Mouse (Mus musculus) midbrain, embryonic 15.5 days (tissue): ENCODE measurements at regions not wholly inside any gene's neighbourhood (a gene's known extent, or its start where the extent isn't known, plus 50 kb on each side); places are given as distances from the start of the nearest gene placed in this dataset.

Source experiments
- ATAC-seq: fragments of 200-750 bp; cut with Nextera tagmentation; replicated peaks from 2 replicates; pipeline ENCODE4 v1.8.0; 2017; ENCODE audit warnings: moderate TSS enrichment
- H3K27ac ChIP-seq: fragments of 300-500 bp; sonication (generic); 2 replicates; pipeline ENCODE4 v1.5.1; 2015; ENCODE audit warnings: mild to moderate bottlenecking, inconsistent platforms
- H3K27me3 ChIP-seq: fragments of 300-500 bp; sonication (generic); replicated peaks from 2 replicates; pipeline ENCODE4 v1.6.1; 2015; ENCODE audit warnings: inconsistent platforms
- H3K36me3 ChIP-seq: fragments of 300-500 bp; sonication (generic); replicated peaks from 2 replicates; pipeline ENCODE4 v1.6.1; 2015; ENCODE audit warnings: inconsistent platforms
- H3K4me1 ChIP-seq: fragments of 300-500 bp; sonication (generic); 2 replicates; pipeline ENCODE4 v1.6.1; 2015; ENCODE audit warnings: inconsistent platforms
- H3K4me2 ChIP-seq: fragments of 300-500 bp; sonication (generic); 2 replicates; pipeline ENCODE4 v1.6.1; 2015; ENCODE audit warnings: inconsistent platforms, mild to moderate bottlenecking, moderate library complexity
- H3K4me3 ChIP-seq: fragments of 300-500 bp; sonication (generic); 2 replicates; pipeline ENCODE4 v1.5.1; 2015; ENCODE audit warnings: mild to moderate bottlenecking, inconsistent platforms
- H3K9ac ChIP-seq: fragments of 300-500 bp; sonication (generic); 2 replicates; pipeline ENCODE4 v1.6.1; 2015; ENCODE audit warnings: mild to moderate bottlenecking, inconsistent platforms
- H3K9me3 ChIP-seq: fragments of 300-500 bp; sonication (generic); 2 replicates; pipeline ENCODE4 v1.6.1; 2016; ENCODE audit warnings: inconsistent platforms
- whole genome bisulfite sequencing: fragments of 180-500 bp; shearing (Covaris S2); methylation state at CpG from one replicate; pipeline ENCODE4 v1.1.7; 2015; ENCODE audit warnings: mixed read lengths; 5-methylcytosine and 5-hydroxymethylcytosine counted together

- Histone ChIP-seq H3K27me3 (no peaks in the 10 kb centered on the region; the same call in none of the 2 replicates), H3K9ac (no peak overlapping the region), H3K4me1 (no peaks in the 10 kb centered on the region), H3K27ac (no peak overlapping the region), H3K9me3 (no peaks in the 10 kb centered on the region), H3K36me3 (no peaks in the 10 kb centered on the region), H3K4me2 (no peak overlapping the region), H3K4me3 (no peak overlapping the region)
- no peak for ATAC-seq
- 82% methylated on average over 5 of the region's 5 CpGs for WGBS
Observed at GRCm38 (mm10) chr1:184281768-184282167, 247.7 kb upstream of the 1700056E22Rik start.

- ATAC-seq, result no peak
- H3K4me1 ChIP-seq, result no peaks in the 10 kb centered on the region
- WGBS, result 82% methylated on average over 10 of the region's 10 CpGs
Observed at GRCm38 (mm10) chr1:184279263-184279662, 245.2 kb upstream of the 1700056E22Rik start.

GRCm38 (mm10) chr1:184277001-184277400 lies 242.9 kb upstream of the 1700056E22Rik start:
- no peak for ATAC-seq
- Histone ChIP-seq H3K9ac (no peak overlapping the region), H3K9me3 (no peaks in the 10 kb centered on the region), H3K27ac (no peak overlapping the region), H3K27me3 (no peaks in the 10 kb centered on the region; the same call in 1 of the 2 replicates), H3K4me1 (no peaks in the 10 kb centered on the region), H3K4me2 (no peak overlapping the region), H3K4me3 (no peak overlapping the region), H3K36me3 (no peaks in the 10 kb centered on the region)
- WGBS, result 90% methylated on average over 2 of the region's 2 CpGs

More at GRCm38 (mm10) chr1:184279263-184279662, 245.2 kb upstream of the 1700056E22Rik start:
- H3K27ac ChIP-seq, result no peak overlapping the region
- no peak overlapping the region for H3K4me3 ChIP-seq
- no peak overlapping the region for H3K9ac ChIP-seq
- H3K27me3 ChIP-seq, result no peaks in the 10 kb centered on the region; the same call in none of the 2 replicates
- no peaks in the 10 kb centered on the region for H3K36me3 ChIP-seq
- H3K4me2 ChIP-seq, result no peak overlapping the region
- H3K9me3 ChIP-seq, result no peaks in the 10 kb centered on the region

GRCm38 (mm10) chr1:184275877-184276276 lies 241.8 kb upstream of the 1700056E22Rik start:
- Histone ChIP-seq H3K9ac (no peak overlapping the region), H3K4me3 (no peak overlapping the region), H3K4me1 (no peaks in the 10 kb centered on the region), H3K36me3 (no peaks in the 10 kb centered on the region), H3K27ac (no peak overlapping the region), H3K4me2 (no peak overlapping the region), H3K27me3 (no peaks in the 10 kb centered on the region; the same call in 1 of the 2 replicates), H3K9me3 (no peaks in the 10 kb centered on the region)
- ATAC-seq, result no peak
- 90% methylated on average over 9 of the region's 9 CpGs for WGBS

GRCm38 (mm10) chr1:184275396-184275795 lies 241.3 kb upstream of the 1700056E22Rik start:
- Histone ChIP-seq H3K27me3 (no peaks in the 10 kb centered on the region; the same call in 1 of the 2 replicates), H3K4me3 (no peak overlapping the region), H3K9me3 (no peaks in the 10 kb centered on the region), H3K9ac (no peak overlapping the region), H3K4me2 (no peak overlapping the region), H3K36me3 (no peaks in the 10 kb centered on the region), H3K27ac (no peak overlapping the region), H3K4me1 (no peaks in the 10 kb centered on the region)
- no peak for ATAC-seq
- WGBS, result 90% methylated on average over 3 of the region's 3 CpGs

GRCm38 (mm10) chr1:184274704-184275103 lies 240.6 kb upstream of the 1700056E22Rik start:
- H3K4me1 ChIP-seq, result no peaks in the 10 kb centered on the region
- H3K36me3 ChIP-seq, result no peaks in the 10 kb centered on the region
- H3K9me3 ChIP-seq, result no peaks in the 10 kb centered on the region
- ATAC-seq, result no peak
- no peak overlapping the region for H3K27ac ChIP-seq
- no peak overlapping the region for H3K4me2 ChIP-seq
- H3K9ac ChIP-seq, result no peak overlapping the region
- 91% methylated on average over 6 of the region's 6 CpGs for WGBS
- H3K27me3 ChIP-seq, result no peaks in the 10 kb centered on the region; the same call in 1 of the 2 replicates
- no peak overlapping the region for H3K4me3 ChIP-seq

- no peak for ATAC-seq
- 81% methylated on average over 1 of the region's 1 CpGs for WGBS
Observed at GRCm38 (mm10) chr1:184273722-184274121, 239.6 kb upstream of the 1700056E22Rik start.

GRCm38 (mm10) chr1:184271254-184271653 lies 237.2 kb upstream of the 1700056E22Rik start:
- no peak for ATAC-seq
- H3K9me3 ChIP-seq, result no peaks in the 10 kb centered on the region
- no peak overlapping the region for H3K9ac ChIP-seq
- H3K27ac ChIP-seq, result no peak overlapping the region
- WGBS, result 89% methylated on average over 8 of the region's 8 CpGs
- H3K4me1 ChIP-seq, result no peaks in the 10 kb centered on the region
- H3K36me3 ChIP-seq, result no peaks in the 10 kb centered on the region
- no peak overlapping the region for H3K4me2 ChIP-seq
- peaks cover 5% of the 10 kb centered on the region; the same call in 1 of the 2 replicates for H3K27me3 ChIP-seq
- H3K4me3 ChIP-seq, result no peak overlapping the region

More at GRCm38 (mm10) chr1:184273722-184274121, 239.6 kb upstream of the 1700056E22Rik start:
- Histone ChIP-seq H3K27ac (no peak overlapping the region), H3K9me3 (no peaks in the 10 kb centered on the region), H3K9ac (no peak overlapping the region), H3K27me3 (no peaks in the 10 kb centered on the region; the same call in 1 of the 2 replicates), H3K4me1 (no peaks in the 10 kb centered on the region), H3K36me3 (no peaks in the 10 kb centered on the region), H3K4me3 (no peak overlapping the region), H3K4me2 (no peak overlapping the region)

- H3K9me3 ChIP-seq, result no peaks in the 10 kb centered on the region
- H3K9ac ChIP-seq, result no peak overlapping the region
- no peak overlapping the region for H3K4me2 ChIP-seq
- H3K4me1 ChIP-seq, result no peaks in the 10 kb centered on the region
- H3K27ac ChIP-seq, result no peak overlapping the region
- no peak for ATAC-seq
- H3K27me3 ChIP-seq, result peaks cover 6% of the 10 kb centered on the region; the same call in 1 of the 2 replicates
- WGBS, result 17% methylated on average over 8 of the region's 8 CpGs
- no peak overlapping the region for H3K4me3 ChIP-seq
- no peaks in the 10 kb centered on the region for H3K36me3 ChIP-seq
Observed at GRCm38 (mm10) chr1:184266051-184266450, 231.9 kb upstream of the 1700056E22Rik start.

GRCm38 (mm10) chr1:184262975-184263374 lies 228.9 kb upstream of the 1700056E22Rik start:
- Histone ChIP-seq H3K27ac (no peak overlapping the region), H3K36me3 (no peaks in the 10 kb centered on the region), H3K27me3 (peaks cover 6% of the 10 kb centered on the region; the same call in 1 of the 2 replicates), H3K4me2 (no peak overlapping the region), H3K4me1 (no peaks in the 10 kb centered on the region), H3K9ac (no peak overlapping the region), H3K4me3 (no peak overlapping the region), H3K9me3 (no peaks in the 10 kb centered on the region)
- ATAC-seq, result no peak
- 58% methylated on average over 2 of the region's 2 CpGs for WGBS

GRCm38 (mm10) chr1:184261385-184261727 lies 227.3 kb upstream of the 1700056E22Rik start:
- no peaks in the 10 kb centered on the region for H3K36me3 ChIP-seq
- H3K4me2 ChIP-seq, result no peak overlapping the region
- H3K4me3 ChIP-seq, result no peak overlapping the region
- H3K27ac ChIP-seq, result no peak overlapping the region
- 74% methylated on average over 6 of the region's 6 CpGs for WGBS
- H3K9ac ChIP-seq, result no peak overlapping the region
- H3K27me3 ChIP-seq, result peaks cover 2% of the 10 kb centered on the region; the same call in 1 of the 2 replicates
- no peaks in the 10 kb centered on the region for H3K9me3 ChIP-seq
- ATAC-seq, result no peak
- no peaks in the 10 kb centered on the region for H3K4me1 ChIP-seq

GRCm38 (mm10) chr1:184260722-184261384 lies 226.8 kb upstream of the 1700056E22Rik start:
- Histone ChIP-seq H3K27me3 (no peaks in the 10 kb centered on the region), H3K9ac (no peak overlapping the region), H3K4me1 (no peaks in the 10 kb centered on the region), H3K4me2 (no peak overlapping the region), H3K4me3 (no peak overlapping the region), H3K36me3 (no peaks in the 10 kb centered on the region), H3K9me3 (no peaks in the 10 kb centered on the region), H3K27ac (no peak overlapping the region)
- 82% methylated on average over 6 of the region's 6 CpGs for WGBS
- ATAC-seq, result no peak

GRCm38 (mm10) chr1:184259853-184260252 lies 225.8 kb upstream of the 1700056E22Rik start:
- Histone ChIP-seq H3K36me3 (no peaks in the 10 kb centered on the region), H3K27ac (no peak overlapping the region)

More at GRCm38 (mm10) chr1:184259853-184260252, 225.8 kb upstream of the 1700056E22Rik start:
- WGBS, result 89% methylated on average over 9 of the region's 9 CpGs
- ATAC-seq, result no peak
- Histone ChIP-seq H3K4me2 (no peak overlapping the region), H3K9ac (no peak overlapping the region), H3K27me3 (no peaks in the 10 kb centered on the region), H3K4me1 (no peaks in the 10 kb centered on the region), H3K9me3 (no peaks in the 10 kb centered on the region), H3K4me3 (no peak overlapping the region)
